Mouse (Mus musculus) hindbrain, postnatal 0 days (tissue): ENCODE measurements at regions not wholly inside any gene's neighbourhood (a gene's known extent, or its start where the extent isn't known, plus 50 kb on each side); places are given as distances from the start of the nearest gene placed in this dataset.

Experiments
- ATAC-seq: fragments of 200-750 bp; cut with Nextera tagmentation; 2 replicates; pipeline ENCODE4 v1.8.0; 2017; ENCODE audit warnings: mild to moderate bottlenecking, moderate TSS enrichment, moderate library complexity
- DNase-seq: peaks from one replicate; pipeline ENCODE4 v3.0.0-alpha.2; 2015; ENCODE audit warnings: low spot score
- H3K27ac ChIP-seq: fragments of 300-500 bp; sonication (generic); 2 replicates; pipeline ENCODE4 v1.5.1; 2014; ENCODE audit warnings: mild to moderate bottlenecking
- H3K27me3 ChIP-seq: fragments of 300-500 bp; sonication (generic); 2 replicates; pipeline ENCODE4 v1.6.1; 2014; ENCODE audit warnings: low read length, mixed read lengths; ENCODE audit not compliant: insufficient read depth
- H3K36me3 ChIP-seq: fragments of 300-500 bp; sonication (generic); 2 replicates; pipeline ENCODE4 v1.6.1; 2014; ENCODE audit warnings: low read length, mixed read lengths; ENCODE audit not compliant: insufficient read depth
- H3K4me1 ChIP-seq: fragments of 300-500 bp; sonication (generic); 2 replicates; pipeline ENCODE4 v1.6.1; 2014; ENCODE audit warnings: antibody characterized with exemption, low read length, mixed read lengths; ENCODE audit not compliant: insufficient read depth
- H3K4me2 ChIP-seq: fragments of 300-500 bp; sonication (generic); 2 replicates; pipeline ENCODE4 v1.6.1; 2014; ENCODE audit warnings: low read depth, mild to moderate bottlenecking, low read length, moderate library complexity, mixed read lengths
- H3K4me3 ChIP-seq: fragments of 300-500 bp; sonication (generic); 2 replicates; pipeline ENCODE4 v1.5.1; 2014; ENCODE audit warnings: low read length
- H3K9ac ChIP-seq: fragments of 300-500 bp; sonication (generic); replicated peaks from 2 replicates; pipeline ENCODE4 v1.6.1; 2014; ENCODE audit warnings: mild to moderate bottlenecking, low read length, moderate library complexity, mixed read lengths
- H3K9me3 ChIP-seq: fragments of 300-500 bp; sonication (generic); 2 replicates; pipeline ENCODE4 v1.6.1; 2016; ENCODE audit warnings: low read length, mixed read lengths
- CTCF ChIP-seq: IDR thresholded peaks from 2 replicates; pipeline ENCODE4 v1.5.1; 2016; ENCODE audit warnings: antibody characterized with exemption, control low read depth, low read depth
- WGBS: fragments of 180-500 bp; shearing (Covaris S2); extraction: QIAGEN DNeasy Blood & Tissue Kit; methylation state at CpG from one replicate; pipeline ENCODE4 v1.1.7; 2014; 5-methylcytosine and 5-hydroxymethylcytosine counted together

GRCm38 (mm10) chr9:116389781-116390180, 214.6 kb upstream of the Tgfbr2 start:
- H3K9me3 ChIP-seq: no peaks in the 10 kb centered on the region
- H3K4me2 ChIP-seq: no peak overlapping the region
- peak; percentile 46 for TF ChIP-seq CTCF
- ATAC-seq (no peak), DNase-seq (peak; percentile 14)
- WGBS: 88% methylated on average over 3 of the region's 3 CpGs
- no peak overlapping the region for H3K27ac ChIP-seq
- H3K4me3 ChIP-seq: no peak overlapping the region
- H3K4me1 ChIP-seq: no peaks in the 10 kb centered on the region
- H3K27me3 ChIP-seq: no peaks in the 10 kb centered on the region
- no peak overlapping the region for H3K9ac ChIP-seq
- no peaks in the 10 kb centered on the region for H3K36me3 ChIP-seq

- no peak for DNase-seq
- 72% methylated on average over 8 of the region's 8 CpGs for WGBS
These were observed 213.7 kb upstream of the Tgfbr2 start for GRCm38 (mm10) chr9:116388863-116389262.

GRCm38 (mm10) chr9:116388025-116388424, 212.9 kb upstream of the Tgfbr2 start:
- H3K36me3 ChIP-seq: no peaks in the 10 kb centered on the region
- no peak overlapping the region for H3K9ac ChIP-seq
- no peak overlapping the region for H3K4me2 ChIP-seq
- ATAC-seq (no peak), DNase-seq (no peak)
- no peak for TF ChIP-seq CTCF
- no peaks in the 10 kb centered on the region for H3K27me3 ChIP-seq
- peaks cover 5% of the 10 kb centered on the region; the same call in 1 of the 2 replicates for H3K4me1 ChIP-seq
- H3K9me3 ChIP-seq: no peaks in the 10 kb centered on the region
- H3K27ac ChIP-seq: no peak overlapping the region
- no peak overlapping the region for H3K4me3 ChIP-seq
- 93% methylated on average over 9 of the region's 9 CpGs for WGBS

More at GRCm38 (mm10) chr9:116388863-116389262, 213.7 kb upstream of the Tgfbr2 start:
- Histone ChIP-seq H3K27ac (no peak overlapping the region), H3K27me3 (no peaks in the 10 kb centered on the region), H3K36me3 (no peaks in the 10 kb centered on the region), H3K9me3 (no peaks in the 10 kb centered on the region), H3K9ac (no peak overlapping the region), H3K4me3 (no peak overlapping the region), H3K4me1 (no peaks in the 10 kb centered on the region), H3K4me2 (no peak overlapping the region)
- no peak for ATAC-seq
- TF ChIP-seq CTCF: no peak

- peak; percentile 64 for TF ChIP-seq CTCF
- Histone ChIP-seq H3K4me1 (peaks cover 5% of the 10 kb centered on the region; the same call in 1 of the 2 replicates), H3K9ac (no peak overlapping the region), H3K27me3 (no peaks in the 10 kb centered on the region), H3K4me2 (peak overlapping the region; percentile 37; the same call in 1 of the 2 replicates), H3K4me3 (no peak overlapping the region), H3K27ac (peak overlapping the region; percentile 56; the same call in 1 of the 2 replicates), H3K9me3 (no peaks in the 10 kb centered on the region), H3K36me3 (no peaks in the 10 kb centered on the region)
- WGBS: 62% methylated on average over 21 of the region's 21 CpGs
- peak; percentile 51; the same call in 1 of the 2 replicates for ATAC-seq
- DNase-seq: peak; percentile 69
These were observed 209.3 kb upstream of the Tgfbr2 start for GRCm38 (mm10) chr9:116384176-116385076.

- H3K4me3 ChIP-seq: no peak overlapping the region
- 36% methylated on average over 18 of the region's 18 CpGs for WGBS
These were observed 208.4 kb upstream of the Tgfbr2 start for GRCm38 (mm10) chr9:116383411-116384101.

GRCm38 (mm10) chr9:116377706-116378105, 202.5 kb upstream of the Tgfbr2 start:
- WGBS: 19% methylated on average over 1 of the region's 1 CpGs
- no peaks in the 10 kb centered on the region for H3K4me1 ChIP-seq

More at GRCm38 (mm10) chr9:116383411-116384101, 208.4 kb upstream of the Tgfbr2 start:
- H3K27me3 ChIP-seq: no peaks in the 10 kb centered on the region
- no peaks in the 10 kb centered on the region for H3K9me3 ChIP-seq
- peak overlapping the region; percentile 37; the same call in 1 of the 2 replicates for H3K4me2 ChIP-seq
- DNase-seq (peak; percentile 26), ATAC-seq (no peak)
- peaks cover 5% of the 10 kb centered on the region; the same call in 1 of the 2 replicates for H3K4me1 ChIP-seq
- TF ChIP-seq CTCF: no peak
- H3K36me3 ChIP-seq: no peaks in the 10 kb centered on the region
- H3K9ac ChIP-seq: no peak overlapping the region
- H3K27ac ChIP-seq: peak overlapping the region; percentile 56; the same call in 1 of the 2 replicates

More at GRCm38 (mm10) chr9:116377706-116378105, 202.5 kb upstream of the Tgfbr2 start:
- Histone ChIP-seq H3K9me3 (no peaks in the 10 kb centered on the region), H3K4me3 (no peak overlapping the region), H3K9ac (no peak overlapping the region), H3K36me3 (no peaks in the 10 kb centered on the region), H3K27ac (no peak overlapping the region), H3K4me2 (no peak overlapping the region), H3K27me3 (no peaks in the 10 kb centered on the region)
- ATAC-seq: no peak
- no peak for TF ChIP-seq CTCF
- DNase-seq: peak; percentile 43
